Mouse (Mus musculus) CH12.LX (cell line): Measurements from ENCODE around the gene Scamp5. TPM values are rescaled to one million over a fixed set of nuclear protein-coding genes. Genes with fewer than 3 reads are reported as not detected.

ENCODE experiments used
- DNase-seq: peaks from one replicate; pipeline ENCODE4 v3.0.0-alpha.2; 2013; ENCODE audit errors: extremely low read depth
- H3K27ac ChIP-seq: 2 replicates; pipeline ENCODE4 v1.5.1; 2012; ENCODE audit warnings: low read depth, mild to moderate bottlenecking, control low read depth, moderate library complexity; ENCODE audit not compliant: insufficient read depth
- H3K27me3 ChIP-seq: replicated peaks from 2 replicates; pipeline ENCODE3; 2012; ENCODE audit warnings: inconsistent platforms
- H3K36me3 ChIP-seq, 2 experiments: replicated peaks in 1 of 2; 2 replicates each; pipeline versions ENCODE3 to v1.6.1; 2012; ENCODE audit warnings: inconsistent platforms in 1 of 2, low read length in 1 of 2, mild to moderate bottlenecking in 1 of 2, mixed read lengths in 1 of 2, moderate library complexity in 1 of 2; ENCODE audit not compliant: control insufficient read depth in 1 of 2, insufficient read depth in 1 of 2
- H3K4me1 ChIP-seq, 2 experiments: 2 replicates each; pipeline ENCODE4 v1.6.1; 2012; ENCODE audit warnings: inconsistent platforms in 1 of 2, moderate library complexity in 1 of 2; ENCODE audit not compliant: insufficient read depth in 2 of 2, control insufficient read depth in 1 of 2
- H3K4me2 ChIP-seq: 2 replicates; pipeline ENCODE4 v1.6.1; 2012; ENCODE audit warnings: low read depth, mild to moderate bottlenecking, control low read depth; ENCODE audit not compliant: poor library complexity, insufficient read depth, severe bottlenecking
- H3K4me3 ChIP-seq, 3 experiments: fragments of 150-350 bp in 1 of 3; sonication (generic) in 1 of 3; replicated peaks in 1 of 3; 2 replicates each; pipeline versions ENCODE3 to v1.5.1; 2011 to 2012; ENCODE audit warnings: low read depth in 2 of 3, low read length in 2 of 3, mild to moderate bottlenecking in 2 of 3, moderate library complexity in 2 of 3, control low read depth in 1 of 3, improper control_type of control experiment in 1 of 3, inconsistent platforms in 1 of 3, mixed read lengths in 1 of 3; ENCODE audit not compliant: poor library complexity in 1 of 3
- H3K79me2 ChIP-seq: replicated peaks from 2 replicates; pipeline ENCODE4 v1.6.1; 2012; ENCODE audit warnings: mild to moderate bottlenecking, moderate library complexity; ENCODE audit not compliant: control insufficient read depth, poor library complexity, insufficient read depth, severe bottlenecking; ENCODE audit errors: extremely low read depth
- H3K9ac ChIP-seq: 2 replicates; pipeline ENCODE4 v1.6.1; 2012; ENCODE audit warnings: low read depth, mild to moderate bottlenecking, control low read depth, moderate library complexity; ENCODE audit not compliant: insufficient read depth
- H3K9me3 ChIP-seq: replicated peaks from 2 replicates; pipeline ENCODE3; 2012; ENCODE audit warnings: low read length, inconsistent platforms, mixed read lengths
- BHLHE40 ChIP-seq: IDR thresholded peaks from 2 replicates; pipeline ENCODE4 v1.6.1; 2011; ENCODE audit warnings: mild to moderate bottlenecking, low read depth, low read length, improper control_type of control experiment
- E2F4 ChIP-seq: IDR thresholded peaks from 2 replicates; pipeline ENCODE4 v1.6.1; 2011; ENCODE audit warnings: low read depth, low read length, improper control_type of control experiment; ENCODE audit not compliant: insufficient replicate concordance
- EP300 ChIP-seq: IDR thresholded peaks from 2 replicates; pipeline ENCODE4 v1.6.1; 2011; ENCODE audit warnings: low read length, improper control_type of control experiment
- ETS1 ChIP-seq: conservative IDR thresholded peaks from 2 replicates; pipeline ENCODE4 v1.6.1; 2012; ENCODE audit warnings: low read depth, mild to moderate bottlenecking, inconsistent platforms, low read length, improper control_type of control experiment, moderate library complexity
- GABPA ChIP-seq: IDR thresholded peaks from 2 replicates; pipeline ENCODE4 v1.6.1; 2012; ENCODE audit warnings: low read depth, low read length, improper control_type of control experiment, inconsistent platforms; ENCODE audit not compliant: insufficient replicate concordance
- HCFC1 ChIP-seq: IDR thresholded peaks from 2 replicates; pipeline ENCODE4 v1.6.1; 2012; ENCODE audit warnings: low read depth, mild to moderate bottlenecking, inconsistent platforms, low read length, improper control_type of control experiment
- IRF4 ChIP-seq: IDR thresholded peaks from 2 replicates; pipeline ENCODE4 v1.6.1; 2014; ENCODE audit warnings: low read depth, mild to moderate bottlenecking, inconsistent platforms, low read length, improper control_type of control experiment
- JUN ChIP-seq: IDR thresholded peaks from 2 replicates; pipeline ENCODE4 v1.6.1; 2011; ENCODE audit warnings: low read depth, mild to moderate bottlenecking, low read length, improper control_type of control experiment, moderate library complexity; ENCODE audit not compliant: insufficient read depth
- MAFK ChIP-seq: IDR thresholded peaks from 2 replicates; pipeline ENCODE4 v1.6.1; 2011; ENCODE audit warnings: low read length, improper control_type of control experiment; ENCODE audit not compliant: insufficient replicate concordance
- MAZ ChIP-seq: IDR thresholded peaks from 2 replicates; pipeline ENCODE4 v1.6.1; 2012; ENCODE audit warnings: low read depth, mild to moderate bottlenecking, inconsistent platforms, low read length, improper control_type of control experiment, moderate library complexity
- MEF2A ChIP-seq: IDR thresholded peaks from 2 replicates; pipeline ENCODE4 v1.6.1; 2014; ENCODE audit warnings: low read depth, mild to moderate bottlenecking, inconsistent platforms, low read length, improper control_type of control experiment, borderline replicate concordance
- NELFE ChIP-seq: IDR thresholded peaks from 2 replicates; pipeline ENCODE4 v1.6.1; 2011; ENCODE audit warnings: low read depth, low read length, improper control_type of control experiment
- NRF1 ChIP-seq: IDR thresholded peaks from 2 replicates; pipeline ENCODE4 v1.6.1; 2014; ENCODE audit warnings: low read depth, mild to moderate bottlenecking, inconsistent platforms, low read length, improper control_type of control experiment, moderate library complexity
- POLR2AphosphoS2 ChIP-seq: IDR thresholded peaks from 2 replicates; pipeline ENCODE4 v1.6.1; 2011; ENCODE audit warnings: low read depth, low read length, improper control_type of control experiment
- RAD21 ChIP-seq: IDR thresholded peaks from 2 replicates; pipeline ENCODE4 v1.6.1; 2011; ENCODE audit warnings: low read depth, mild to moderate bottlenecking, low read length, improper control_type of control experiment, moderate library complexity
- SIN3A ChIP-seq: IDR thresholded peaks from 2 replicates; pipeline ENCODE4 v1.6.1; 2012; ENCODE audit warnings: low read length, improper control_type of control experiment, inconsistent platforms
- SMC3 ChIP-seq: IDR thresholded peaks from 2 replicates; pipeline ENCODE4 v1.6.1; 2011; ENCODE audit warnings: low read depth, low read length, improper control_type of control experiment
- TBP ChIP-seq: conservative IDR thresholded peaks from 2 replicates; pipeline ENCODE4 v1.6.1; 2011; ENCODE audit warnings: low read depth, low read length, improper control_type of control experiment
- TCF12 ChIP-seq: IDR thresholded peaks from 2 replicates; pipeline ENCODE4 v1.6.1; 2014; ENCODE audit warnings: low read depth, mild to moderate bottlenecking, inconsistent platforms, low read length, improper control_type of control experiment
- UBTF ChIP-seq: IDR thresholded peaks from 2 replicates; pipeline ENCODE4 v1.6.1; 2012; ENCODE audit warnings: low read depth, mild to moderate bottlenecking, inconsistent platforms, low read length, improper control_type of control experiment, moderate library complexity
- USF1 ChIP-seq: IDR thresholded peaks from 2 replicates; pipeline ENCODE4 v1.6.1; 2014; ENCODE audit warnings: low read depth, mild to moderate bottlenecking, inconsistent platforms, low read length, improper control_type of control experiment
- USF2 ChIP-seq: conservative IDR thresholded peaks from 2 replicates; pipeline ENCODE4 v1.6.1; 2011; ENCODE audit warnings: low read depth, low read length, improper control_type of control experiment
- ZC3H11A ChIP-seq: IDR thresholded peaks from 2 replicates; pipeline ENCODE4 v1.6.1; 2012; ENCODE audit warnings: low read depth, mild to moderate bottlenecking, inconsistent platforms, low read length, improper control_type of control experiment
- ZKSCAN1 ChIP-seq: IDR thresholded peaks from 2 replicates; pipeline ENCODE4 v1.6.1; 2012; ENCODE audit warnings: low read depth, inconsistent platforms, low read length, improper control_type of control experiment, borderline replicate concordance
- ZNF384 ChIP-seq: IDR thresholded peaks from 2 replicates; pipeline ENCODE4 v1.6.1; 2012; ENCODE audit warnings: low read depth, low read length, improper control_type of control experiment, inconsistent platforms
- dilution Hi-C: fragments of 300-500 bp; cut with MboI; formaldehyde crosslinking; loops from 2 replicates; pipeline ENCODE4 v1.14.3; 2020; ENCODE audit warnings: low sequenced_read_pairs; ENCODE audit not compliant: extremely low pct_unique_long_range_greater_than_20kb, extremely low pct_ligation_motif_present
- in situ Hi-C: fragments of 300-500 bp; cut with MboI; formaldehyde crosslinking; loops from 3 replicates; pipeline ENCODE4 v1.14.3; 2019; ENCODE audit warnings: low sequenced_read_pairs, low pct_ligation_motif_present, low pct_unique_long_range_greater_than_20kb, mixed read lengths
- polyA plus RNA-seq: library from polyadenylated mRNA; unstranded; fragments of >175 nt; gene quantifications from 2 replicates; pipeline ENCODE4 v1.2.1, GENCODE M21; 2012; ENCODE audit warnings: low read depth; ENCODE audit not compliant: insufficient read length
- total RNA-seq, 2 experiments: library from RNA; depleted of rRNA; stranded (reverse); fragments of 300-350 nt in 1 of 2; fragments of >200 nt in 1 of 2; gene quantifications; 2 replicates each; pipeline ENCODE4 v1.2.3; 2012 to 2014

Gene Scamp5
- total and polyA plus RNA-seq, 3 experiments: 0.34 to 2.1 (median 0.99) TPM

- H3K4me1 ChIP-seq: no peaks in the 10 kb centered on the region
- H3K36me3 ChIP-seq: no peaks in the 10 kb centered on the region
- no peak for DNase-seq
- no peak overlapping the region for H3K27ac ChIP-seq
- H3K4me2 ChIP-seq: no peak overlapping the region
- dilution Hi-C loops (no loop called here), in situ Hi-C loops (no loop called here)
- no peak for TF ChIP-seq MAZ
- TF ChIP-seq RAD21: no peak
- TF ChIP-seq SIN3A: no peak
- TF ChIP-seq USF2: no peak
- TF ChIP-seq HCFC1: no peak
- no peak for TF ChIP-seq NRF1
- TF ChIP-seq JUN: no peak
- no peak for TF ChIP-seq TCF12
- TF ChIP-seq NELFE: no peak
- TF ChIP-seq BHLHE40: no peak
- no peak for TF ChIP-seq E2F4
- H3K9me3 ChIP-seq: peaks cover 12% of the 10 kb centered on the region
- H3K9ac ChIP-seq: no peak overlapping the region
- no peak overlapping the region for H3K4me3 ChIP-seq
- H3K27me3 ChIP-seq: peaks cover 2% of the 10 kb centered on the region
- no peaks in the 10 kb centered on the region for H3K79me2 ChIP-seq
Measured at GRCm38 (mm10) chr9:57493532-57493931, 25.7 kb upstream of the Scamp5 start.

- in situ Hi-C loops: no loop called here
- no peak overlapping the region for H3K9ac ChIP-seq
- TF ChIP-seq SMC3: no peak
- no peak for TF ChIP-seq IRF4
- no peak for TF ChIP-seq EP300
- no peak for TF ChIP-seq USF1
- no peak for TF ChIP-seq SIN3A
- TF ChIP-seq MEF2A: no peak
- TF ChIP-seq ETS1: no peak
- TF ChIP-seq MAZ: no peak
- no peak for TF ChIP-seq ZC3H11A
- no peak for TF ChIP-seq NRF1
- TF ChIP-seq MAFK: no peak
- no peak for TF ChIP-seq TBP
- no peak for TF ChIP-seq ZKSCAN1
- TF ChIP-seq GABPA: no peak
- TF ChIP-seq E2F4: no peak
- no peak for TF ChIP-seq ZNF384
- no peak for TF ChIP-seq POLR2AphosphoS2
- TF ChIP-seq UBTF: no peak
- TF ChIP-seq, all 38 proteins: peak for 0
- H3K4me3 ChIP-seq: no peak overlapping the region
- no peak for DNase-seq
- H3K4me1 ChIP-seq: no peaks in the 10 kb centered on the region
- no peaks in the 10 kb centered on the region for H3K27me3 ChIP-seq
- no peaks in the 10 kb centered on the region for H3K36me3 ChIP-seq
- H3K27ac ChIP-seq: no peak overlapping the region
- no peaks in the 10 kb centered on the region for H3K79me2 ChIP-seq
- peaks cover 12% of the 10 kb centered on the region for H3K9me3 ChIP-seq
- dilution Hi-C loops: no loop called here
- no peak overlapping the region for H3K4me2 ChIP-seq
Measured at GRCm38 (mm10) chr9:57487807-57488206, 19.9 kb upstream of the Scamp5 start.
